Mouse (Mus musculus) neural tube, embryonic 12.5 days (tissue): Measurements from ENCODE around the gene Ehbp1. TPM values are rescaled to one million over a fixed set of nuclear protein-coding genes. Genes with fewer than 3 reads are reported as not detected.

Source experiments
- ATAC-seq: fragments of 200-750 bp; cut with Nextera tagmentation; 2 replicates; pipeline ENCODE4 v1.8.0; 2017; ENCODE audit warnings: low read depth, mild to moderate bottlenecking, moderate TSS enrichment, moderate library complexity; ENCODE audit not compliant: low FRiP score
- H3K27ac ChIP-seq: fragments of 300-500 bp; sonication (generic); 2 replicates; pipeline ENCODE4 v1.5.1; 2016
- H3K27me3 ChIP-seq: fragments of 300-500 bp; sonication (generic); replicated peaks from 2 replicates; pipeline ENCODE4 v1.6.1; 2016; ENCODE audit warnings: mild to moderate bottlenecking
- H3K36me3 ChIP-seq: fragments of 300-500 bp; sonication (generic); 2 replicates; pipeline ENCODE4 v1.6.1; 2016; ENCODE audit warnings: mild to moderate bottlenecking
- H3K4me1 ChIP-seq: fragments of 300-500 bp; sonication (generic); 2 replicates; pipeline ENCODE4 v1.6.1; 2016
- H3K4me2 ChIP-seq: fragments of 300-500 bp; sonication (generic); replicated peaks from 2 replicates; pipeline ENCODE4 v1.6.1; 2016; ENCODE audit warnings: mild to moderate bottlenecking
- H3K4me3 ChIP-seq: fragments of 300-500 bp; sonication (generic); 2 replicates; pipeline ENCODE4 v1.5.1; 2016
- H3K9ac ChIP-seq: fragments of 300-500 bp; sonication (generic); 2 replicates; pipeline ENCODE4 v1.6.1; 2016; ENCODE audit warnings: mild to moderate bottlenecking
- H3K9me3 ChIP-seq: fragments of 300-500 bp; sonication (generic); 2 replicates; pipeline ENCODE4 v1.6.1; 2016; ENCODE audit warnings: mild to moderate bottlenecking
- WGBS: fragments of 180-500 bp; shearing (Covaris S2); methylation state at CpG from one replicate; pipeline ENCODE4 v1.1.7; 2016; 5-methylcytosine and 5-hydroxymethylcytosine counted together
- polyA plus RNA-seq: library from polyadenylated mRNA; unstranded; fragments of >200 nt; fragmentation: Nextera tagmentation; extraction: Ambion mirVana; gene quantifications from 2 replicates; pipeline ENCODE4 v1.2.1, GENCODE M21; 2016

Ehbp1 gene
- polyA plus RNA-seq: 16.1 and 17.9 TPM in 2 replicates

- no peak within 1 kb of the TSS for H3K27ac ChIP-seq
- peaks cover 6% of the 10 kb centered on the region for H3K4me1 ChIP-seq
- no peak for ATAC-seq
- WGBS: 61% methylated on average over 2 of the region's 2 CpGs
- H3K9ac ChIP-seq: no peak within 1 kb of the TSS
- H3K4me3 ChIP-seq: no peak within 1 kb of the TSS
- H3K9me3 ChIP-seq: no peaks in the 10 kb centered on the region
- no peaks in the 10 kb centered on the region for H3K27me3 ChIP-seq
- H3K4me2 ChIP-seq: no peak within 1 kb of the TSS
- H3K36me3 ChIP-seq: no peaks in the 10 kb centered on the region
Observed at GRCm38 (mm10) chr11:22342242-22343207, at the start of gene Ehbp1. Gene Ehbp1 (minus strand): TSS chr11:22342292.

GRCm38 (mm10) chr11:22387472-22388098, 45.5 kb upstream of the Ehbp1 start:
- WGBS: 89% methylated on average over 6 of the region's 6 CpGs
- H3K4me3 ChIP-seq: no peak overlapping the region
- H3K36me3 ChIP-seq: no peaks in the 10 kb centered on the region
- H3K4me1 ChIP-seq: no peaks in the 10 kb centered on the region
- no peak overlapping the region for H3K4me2 ChIP-seq
- no peak for ATAC-seq
- H3K27me3 ChIP-seq: no peaks in the 10 kb centered on the region
- no peaks in the 10 kb centered on the region for H3K9me3 ChIP-seq
- H3K9ac ChIP-seq: no peak overlapping the region
- no peak overlapping the region for H3K27ac ChIP-seq

- no peak overlapping the region for H3K4me3 ChIP-seq
- no peak for ATAC-seq
- 80% methylated on average over 1 of the region's 1 CpGs for WGBS
- H3K4me1 ChIP-seq: no peaks in the 10 kb centered on the region
- H3K27me3 ChIP-seq: no peaks in the 10 kb centered on the region
- H3K27ac ChIP-seq: no peak overlapping the region
- H3K9me3 ChIP-seq: no peaks in the 10 kb centered on the region
- H3K4me2 ChIP-seq: no peak overlapping the region
- H3K36me3 ChIP-seq: no peaks in the 10 kb centered on the region
- no peak overlapping the region for H3K9ac ChIP-seq
Observed at GRCm38 (mm10) chr11:22383532-22383931, 41.4 kb upstream of the Ehbp1 start.

- Histone ChIP-seq H3K36me3 (no peaks in the 10 kb centered on the region), H3K4me3 (no peak overlapping the region), H3K4me2 (no peak overlapping the region), H3K4me1 (no peaks in the 10 kb centered on the region), H3K9ac (no peak overlapping the region), H3K27ac (no peak overlapping the region), H3K9me3 (no peaks in the 10 kb centered on the region), H3K27me3 (no peaks in the 10 kb centered on the region)
- WGBS: 74% methylated on average over 2 of the region's 2 CpGs
- no peak for ATAC-seq
Observed at GRCm38 (mm10) chr11:22374811-22375210, 32.7 kb upstream of the Ehbp1 start.

GRCm38 (mm10) chr11:22373290-22373674, 31.2 kb upstream of the Ehbp1 start:
- no peak overlapping the region for H3K4me2 ChIP-seq
- H3K36me3 ChIP-seq: no peaks in the 10 kb centered on the region
- no peak overlapping the region for H3K27ac ChIP-seq
- no peak overlapping the region for H3K4me3 ChIP-seq
- H3K9me3 ChIP-seq: no peaks in the 10 kb centered on the region
- no peak for ATAC-seq
- H3K4me1 ChIP-seq: no peaks in the 10 kb centered on the region
- H3K27me3 ChIP-seq: no peaks in the 10 kb centered on the region
- 87% methylated on average over 3 of the region's 3 CpGs for WGBS
- no peak overlapping the region for H3K9ac ChIP-seq

- H3K4me1 ChIP-seq: no peaks in the 10 kb centered on the region
- no peaks in the 10 kb centered on the region for H3K27me3 ChIP-seq
- no peak overlapping the region for H3K4me2 ChIP-seq
- H3K36me3 ChIP-seq: no peaks in the 10 kb centered on the region
- no peaks in the 10 kb centered on the region for H3K9me3 ChIP-seq
- no peak for ATAC-seq
- 78% methylated on average over 1 of the region's 1 CpGs for WGBS
- no peak overlapping the region for H3K9ac ChIP-seq
- H3K4me3 ChIP-seq: no peak overlapping the region
- no peak overlapping the region for H3K27ac ChIP-seq
Observed at GRCm38 (mm10) chr11:22372609-22373289, 30.7 kb upstream of the Ehbp1 start.

GRCm38 (mm10) chr11:22369841-22370240, 27.7 kb upstream of the Ehbp1 start:
- H3K36me3 ChIP-seq: no peaks in the 10 kb centered on the region
- WGBS: 82% methylated on average over 2 of the region's 2 CpGs
- H3K9ac ChIP-seq: no peak overlapping the region
- no peaks in the 10 kb centered on the region for H3K9me3 ChIP-seq
- no peaks in the 10 kb centered on the region for H3K4me1 ChIP-seq
- H3K27ac ChIP-seq: no peak overlapping the region
- H3K27me3 ChIP-seq: no peaks in the 10 kb centered on the region
- H3K4me3 ChIP-seq: no peak overlapping the region
- no peak for ATAC-seq
- H3K4me2 ChIP-seq: no peak overlapping the region

- Histone ChIP-seq H3K9ac (no peak overlapping the region), H3K4me2 (no peak overlapping the region), H3K9me3 (no peaks in the 10 kb centered on the region), H3K4me3 (no peak overlapping the region), H3K36me3 (no peaks in the 10 kb centered on the region), H3K27me3 (no peaks in the 10 kb centered on the region), H3K27ac (no peak overlapping the region), H3K4me1 (no peaks in the 10 kb centered on the region)
- no peak for ATAC-seq
- 94% methylated on average over 3 of the region's 3 CpGs for WGBS
Observed at GRCm38 (mm10) chr11:22368621-22369020, 26.5 kb upstream of the Ehbp1 start.

- no peak overlapping the region for H3K9ac ChIP-seq
- no peaks in the 10 kb centered on the region for H3K27me3 ChIP-seq
- H3K36me3 ChIP-seq: no peaks in the 10 kb centered on the region
- ATAC-seq: no peak
- H3K9me3 ChIP-seq: no peaks in the 10 kb centered on the region
- no peak overlapping the region for H3K4me2 ChIP-seq
- no peaks in the 10 kb centered on the region for H3K4me1 ChIP-seq
- H3K27ac ChIP-seq: no peak overlapping the region
- H3K4me3 ChIP-seq: no peak overlapping the region
- 92% methylated on average over 2 of the region's 2 CpGs for WGBS
Observed at GRCm38 (mm10) chr11:22366486-22366885, 24.4 kb upstream of the Ehbp1 start.

GRCm38 (mm10) chr11:22353962-22354621, 12.0 kb upstream of the Ehbp1 start:
- no peaks in the 10 kb centered on the region for H3K4me1 ChIP-seq
- no peaks in the 10 kb centered on the region for H3K9me3 ChIP-seq
- ATAC-seq: no peak
- no peak overlapping the region for H3K4me2 ChIP-seq
- H3K27ac ChIP-seq: no peak overlapping the region
- no peaks in the 10 kb centered on the region for H3K36me3 ChIP-seq
- H3K4me3 ChIP-seq: no peak overlapping the region
- no peaks in the 10 kb centered on the region for H3K27me3 ChIP-seq
- WGBS: 91% methylated on average over 6 of the region's 6 CpGs
- no peak overlapping the region for H3K9ac ChIP-seq

GRCm38 (mm10) chr11:22349945-22350344, 7.9 kb upstream of the Ehbp1 start:
- Histone ChIP-seq H3K4me1 (peaks cover 20% of the 10 kb centered on the region), H3K4me3 (no peak overlapping the region), H3K9ac (no peak overlapping the region), H3K4me2 (no peak overlapping the region), H3K27ac (no peak overlapping the region), H3K27me3 (no peaks in the 10 kb centered on the region), H3K36me3 (no peaks in the 10 kb centered on the region), H3K9me3 (no peaks in the 10 kb centered on the region)
- 75% methylated on average over 2 of the region's 2 CpGs for WGBS
- no peak for ATAC-seq

GRCm38 (mm10) chr11:22348536-22348910, 6.4 kb upstream of the Ehbp1 start:
- Histone ChIP-seq H3K27ac (no peak overlapping the region), H3K9ac (no peak overlapping the region), H3K4me3 (no peak overlapping the region), H3K27me3 (no peaks in the 10 kb centered on the region), H3K9me3 (no peaks in the 10 kb centered on the region), H3K4me1 (peaks cover 20% of the 10 kb centered on the region), H3K36me3 (no peaks in the 10 kb centered on the region), H3K4me2 (no peak overlapping the region)
- 6% methylated on average over 1 of the region's 1 CpGs for WGBS
- peak; percentile 98 for ATAC-seq
